Mouse (Mus musculus) olfactory bulb, adult 2 months (tissue): ENCODE data around the gene Pde8b.

ENCODE experiments used
- CTCF ChIP-seq: fragments of 200-500 bp; IDR thresholded peaks from 2 replicates; pipeline ENCODE4 v1.5.1; 2012; ENCODE audit warnings: low read depth, mild to moderate bottlenecking, low read length, moderate library complexity; ENCODE audit not compliant: insufficient read depth
- POLR2A ChIP-seq: fragments of 200-500 bp; IDR thresholded peaks from 2 replicates; pipeline ENCODE4 v1.6.1; 2012; ENCODE audit warnings: mild to moderate bottlenecking, low read depth, low read length, moderate library complexity; ENCODE audit not compliant: insufficient read depth

GRCm38 (mm10) chr13:95017278-95017677 is 232.9 kb downstream of the Pde8b start:
- TF ChIP-seq POLR2A (no peak), CTCF (no peak)
